Mouse (Mus musculus) E14TG2a.4 (cell line): Measurements from ENCODE around the gene Rnf24.

Experiments used
- H3K27me3 ChIP-seq: 2 replicates; pipeline ENCODE4 v1.6.1; 2014; ENCODE audit warnings: low read length, control low read depth; ENCODE audit not compliant: insufficient read depth
- H3K36me3 ChIP-seq: 2 replicates; pipeline ENCODE4 v1.6.1; 2014; ENCODE audit warnings: low read length, control low read depth; ENCODE audit not compliant: insufficient read depth
- H3K4me1 ChIP-seq: replicated peaks from 2 replicates; pipeline ENCODE4 v1.6.1; 2014; ENCODE audit warnings: low read depth, low read length, control low read depth
- H3K4me3 ChIP-seq: replicated peaks from 2 replicates; pipeline ENCODE4 v1.5.1; 2014; ENCODE audit warnings: mild to moderate bottlenecking, low read length
- H3K9me3 ChIP-seq: 2 replicates; pipeline ENCODE4 v1.6.1; 2014; ENCODE audit warnings: low read length, control low read depth
- CTCF ChIP-seq: conservative IDR thresholded peaks from 2 replicates; pipeline ENCODE4 v1.5.1; 2014; ENCODE audit warnings: low read length
- NANOG ChIP-seq: IDR thresholded peaks from 2 replicates; pipeline ENCODE4 v1.6.1; 2014; ENCODE audit warnings: borderline replicate concordance, low read length, mixed read lengths
- POU5F1 ChIP-seq: IDR thresholded peaks from 2 replicates; pipeline ENCODE4 v1.6.1; 2014; ENCODE audit warnings: low read length, borderline replicate concordance

The Rnf24 gene

GRCm38 (mm10) chr2:131352747-131353563 lies at the start of gene Rnf24:
Gene Rnf24 (minus strand): TSS chr2:131352892.
- H3K4me1 ChIP-seq = peaks cover 28% of the 10 kb centered on the region
- no peaks in the 10 kb centered on the region for H3K36me3 ChIP-seq
- H3K9me3 ChIP-seq = no peaks in the 10 kb centered on the region
- peaks cover 7% of the 10 kb centered on the region for H3K27me3 ChIP-seq
- no peak for TF ChIP-seq POU5F1
- TF ChIP-seq CTCF = no peak
- no peak for TF ChIP-seq NANOG
- peak within 1 kb of the TSS; percentile 95 for H3K4me3 ChIP-seq

- Histone ChIP-seq H3K4me1 (peaks cover 9% of the 10 kb centered on the region), H3K9me3 (no peaks in the 10 kb centered on the region), H3K4me3 (no peak overlapping the region), H3K27me3 (0 out of 2 replicates have a peak, but pooled peaks cover 3% of the 10 kb centered on the region), H3K36me3 (no peaks in the 10 kb centered on the region)
- no peak for TF ChIP-seq NANOG
- TF ChIP-seq POU5F1 = no peak
- no peak for TF ChIP-seq CTCF
These were observed 49.3 kb upstream of the Rnf24 start for GRCm38 (mm10) chr2:131401794-131402495.

- TF ChIP-seq CTCF (no peak), POU5F1 (no peak), NANOG (no peak)
- Histone ChIP-seq H3K27me3 (0 out of 2 replicates have a peak, but pooled peaks cover 3% of the 10 kb centered on the region), H3K9me3 (no peaks in the 10 kb centered on the region), H3K36me3 (no peaks in the 10 kb centered on the region), H3K4me1 (peaks cover 12% of the 10 kb centered on the region), H3K4me3 (no peak overlapping the region)
These were observed 48.2 kb upstream of the Rnf24 start for GRCm38 (mm10) chr2:131400846-131401245.

- H3K4me1 ChIP-seq = peaks cover 35% of the 10 kb centered on the region
- TF ChIP-seq POU5F1 (no peak), CTCF (no peak), NANOG (no peak)
- no peaks in the 10 kb centered on the region for H3K36me3 ChIP-seq
- no peaks in the 10 kb centered on the region for H3K9me3 ChIP-seq
- no peak overlapping the region for H3K4me3 ChIP-seq
- no peaks in the 10 kb centered on the region for H3K27me3 ChIP-seq
These were observed 44.7 kb upstream of the Rnf24 start for GRCm38 (mm10) chr2:131397323-131397848.

- H3K27me3 ChIP-seq = peaks cover 3% of the 10 kb centered on the region; the same call in 1 of the 2 replicates
- no peak overlapping the region for H3K4me3 ChIP-seq
- no peaks in the 10 kb centered on the region for H3K9me3 ChIP-seq
- H3K36me3 ChIP-seq = no peaks in the 10 kb centered on the region
- TF ChIP-seq NANOG (no peak), POU5F1 (no peak), CTCF (no peak)
- no peaks in the 10 kb centered on the region for H3K4me1 ChIP-seq
These were observed 33.8 kb upstream of the Rnf24 start for GRCm38 (mm10) chr2:131386350-131386962.

- Histone ChIP-seq H3K4me1 (no peaks in the 10 kb centered on the region), H3K36me3 (no peaks in the 10 kb centered on the region), H3K4me3 (no peak overlapping the region), H3K9me3 (no peaks in the 10 kb centered on the region), H3K27me3 (peaks cover 3% of the 10 kb centered on the region; the same call in 1 of the 2 replicates)
- TF ChIP-seq POU5F1 (no peak), NANOG (no peak), CTCF (no peak)
These were observed 32.5 kb upstream of the Rnf24 start for GRCm38 (mm10) chr2:131385176-131385575.

- H3K36me3 ChIP-seq = no peaks in the 10 kb centered on the region
- no peaks in the 10 kb centered on the region for H3K4me1 ChIP-seq
- H3K27me3 ChIP-seq = 0 out of 2 replicates have a peak, but pooled peaks cover 3% of the 10 kb centered on the region
- H3K9me3 ChIP-seq = no peaks in the 10 kb centered on the region
- TF ChIP-seq NANOG (no peak), POU5F1 (no peak), CTCF (no peak)
- no peak overlapping the region for H3K4me3 ChIP-seq
These were observed 26.8 kb upstream of the Rnf24 start for GRCm38 (mm10) chr2:131379541-131379940.

GRCm38 (mm10) chr2:131378872-131379271 lies 26.2 kb upstream of the Rnf24 start:
- no peak overlapping the region for H3K4me3 ChIP-seq

More at GRCm38 (mm10) chr2:131378872-131379271, 26.2 kb upstream of the Rnf24 start:
- H3K4me1 ChIP-seq = no peaks in the 10 kb centered on the region
- TF ChIP-seq POU5F1 = no peak
- TF ChIP-seq NANOG = no peak
- no peak for TF ChIP-seq CTCF
- no peaks in the 10 kb centered on the region for H3K9me3 ChIP-seq
- H3K36me3 ChIP-seq = no peaks in the 10 kb centered on the region
- 0 out of 2 replicates have a peak, but pooled peaks cover 3% of the 10 kb centered on the region for H3K27me3 ChIP-seq
